Mouse (Mus musculus): ENCODE data around the gene Rasgef1b. TPM values are rescaled to one million over a fixed set of nuclear protein-coding genes. Genes with fewer than 3 reads are reported as not detected.

The Rasgef1b gene
- polyA plus RNA-seq, 1 experiment from 2014 or later, result 83.7 TPM

DNA sequence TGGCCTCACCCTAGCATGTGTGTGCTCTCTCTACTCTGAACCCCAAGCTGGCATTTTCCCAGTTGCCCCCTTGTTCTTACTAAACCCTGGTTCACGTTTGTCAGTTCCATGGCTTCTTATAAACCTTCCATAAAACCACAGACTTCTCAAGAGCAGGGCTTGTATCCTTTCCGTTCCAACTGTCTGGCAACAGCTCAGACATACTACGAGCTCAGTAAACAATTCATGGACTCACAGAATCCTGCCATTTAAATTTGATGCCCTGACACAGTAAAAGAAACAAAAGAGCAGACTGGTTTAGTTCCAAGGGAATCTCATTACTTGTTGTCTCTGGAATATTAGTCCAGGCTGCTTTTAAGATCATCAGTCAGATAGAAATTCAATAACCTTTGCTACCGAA is 277.9 kb downstream of the Rasgef1b start:
- Histone ChIP-seq H3K9ac (replicated peaks; ENCODE audit: low read depth, low read length) (no peak overlapping the region), H3K4me3 (ENCODE audit: low read depth, low read length) (no peak overlapping the region), H3K4me1 (ENCODE audit: control insufficient read depth, insufficient read depth, low read length) (no peaks in the 10 kb centered on the region), H3K27me3 (ENCODE audit: control insufficient read depth, insufficient read depth, low read length) (no peaks in the 10 kb centered on the region), H3K9me3 (ENCODE audit: control insufficient read depth, low read length) (no peaks in the 10 kb centered on the region), H3K4me2 (ENCODE audit: low read depth, low read length) (no peak overlapping the region), H3K36me3 (ENCODE audit: control insufficient read depth, insufficient read depth, low read length) (no peaks in the 10 kb centered on the region), H3K27ac (ENCODE audit: low read depth, low read length) (no peak overlapping the region)
- ATAC-seq (ENCODE audit: low read depth), result no peak
- WGBS, result 57% methylated on average over 4 of the region's 4 CpGs

DNA sequence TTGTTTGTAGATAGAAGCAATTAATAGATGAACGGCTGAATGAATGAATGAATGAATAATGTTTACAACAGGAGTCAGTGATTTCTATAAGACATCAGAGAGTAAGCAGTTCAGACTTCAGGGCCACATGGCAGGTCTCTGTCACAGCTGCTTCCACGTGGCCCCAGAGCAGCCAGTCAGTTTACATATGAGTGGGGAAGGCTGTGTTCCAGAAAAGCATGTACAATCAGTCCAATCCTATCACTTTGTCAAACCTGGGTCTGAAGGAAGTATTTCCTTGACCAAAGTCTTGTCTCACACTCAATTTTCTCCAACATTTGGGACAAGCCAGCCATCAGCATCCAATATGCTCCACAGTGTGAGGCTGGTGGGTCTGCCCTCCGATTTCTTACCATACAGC is 278.4 kb downstream of the Rasgef1b start:
- ATAC-seq (ENCODE audit: low read depth), result no peak
- Histone ChIP-seq H3K9ac (replicated peaks; ENCODE audit: low read depth, low read length) (no peak overlapping the region), H3K36me3 (ENCODE audit: control insufficient read depth, insufficient read depth, low read length) (no peaks in the 10 kb centered on the region), H3K27ac (ENCODE audit: low read depth, low read length) (no peak overlapping the region), H3K27me3 (ENCODE audit: control insufficient read depth, insufficient read depth, low read length) (no peaks in the 10 kb centered on the region), H3K9me3 (ENCODE audit: control insufficient read depth, low read length) (no peaks in the 10 kb centered on the region), H3K4me3 (ENCODE audit: low read depth, low read length) (no peak overlapping the region), H3K4me2 (ENCODE audit: low read depth, low read length) (no peak overlapping the region), H3K4me1 (ENCODE audit: control insufficient read depth, insufficient read depth, low read length) (no peaks in the 10 kb centered on the region)
- WGBS, result 85% methylated on average over 3 of the region's 3 CpGs

DNA sequence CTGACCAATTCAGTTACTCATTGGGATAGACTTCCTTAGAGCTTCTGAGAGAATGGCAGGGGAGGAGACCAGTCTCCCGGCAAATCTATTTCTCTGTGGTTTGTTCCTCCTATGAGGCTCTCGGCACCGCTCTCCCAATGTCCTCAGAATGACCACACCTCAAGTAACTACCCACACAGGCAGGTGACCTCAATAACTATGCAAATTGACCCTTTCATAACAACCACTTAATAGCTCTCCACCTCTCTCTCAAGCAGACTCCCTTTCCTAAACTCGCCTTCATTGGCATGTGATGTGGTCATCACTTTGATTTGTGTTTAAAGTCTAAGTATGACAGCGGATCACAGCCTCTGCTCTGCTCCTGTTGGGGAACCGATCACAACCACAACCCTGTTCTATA is 281.4 kb downstream of the Rasgef1b start:
- H3K9ac ChIP-seq (replicated peaks; ENCODE audit: low read depth, low read length), result no peak overlapping the region

DNA sequence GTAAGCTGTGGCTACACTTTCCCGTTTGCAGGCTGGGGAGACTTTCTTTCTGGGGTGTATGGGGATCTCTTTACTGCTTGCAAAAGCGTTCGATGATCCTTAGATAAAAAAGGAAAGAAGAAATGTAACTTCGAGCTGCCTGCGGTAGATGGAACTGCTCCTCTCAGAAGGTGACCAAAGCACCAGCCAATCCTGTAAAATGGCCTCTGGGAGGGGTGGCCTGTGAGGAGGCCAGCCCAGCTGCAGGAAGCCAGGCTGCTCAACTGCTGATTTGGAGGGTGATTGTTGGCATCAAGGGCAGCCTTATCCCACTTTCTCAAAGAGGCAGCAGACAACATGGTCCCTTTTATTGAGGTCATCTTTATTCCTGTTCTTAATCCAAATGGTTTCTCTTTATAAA is 283.6 kb downstream of the Rasgef1b start:
- H3K9me3 ChIP-seq (ENCODE audit: control insufficient read depth, low read length), result no peaks in the 10 kb centered on the region
- H3K27ac ChIP-seq (ENCODE audit: low read depth, low read length), result no peak overlapping the region
- WGBS, result 84% methylated on average over 5 of the region's 5 CpGs
- H3K4me1 ChIP-seq (ENCODE audit: control insufficient read depth, insufficient read depth, low read length), result no peaks in the 10 kb centered on the region
- H3K4me3 ChIP-seq (ENCODE audit: low read depth, low read length), result no peak overlapping the region
- no peak for ATAC-seq (ENCODE audit: low read depth)
- no peaks in the 10 kb centered on the region for H3K36me3 ChIP-seq (ENCODE audit: control insufficient read depth, insufficient read depth, low read length)
- H3K9ac ChIP-seq (replicated peaks; ENCODE audit: low read depth, low read length), result no peak overlapping the region
- H3K4me2 ChIP-seq (ENCODE audit: low read depth, low read length), result no peak overlapping the region
- no peaks in the 10 kb centered on the region for H3K27me3 ChIP-seq (ENCODE audit: control insufficient read depth, insufficient read depth, low read length)

More for the DNA sequence above, 281.4 kb downstream of the Rasgef1b start:
- Histone ChIP-seq H3K4me2 (ENCODE audit: low read depth, low read length) (no peak overlapping the region), H3K36me3 (ENCODE audit: control insufficient read depth, insufficient read depth, low read length) (no peaks in the 10 kb centered on the region), H3K9me3 (ENCODE audit: control insufficient read depth, low read length) (no peaks in the 10 kb centered on the region), H3K4me3 (ENCODE audit: low read depth, low read length) (no peak overlapping the region), H3K27me3 (ENCODE audit: control insufficient read depth, insufficient read depth, low read length) (no peaks in the 10 kb centered on the region), H3K27ac (ENCODE audit: low read depth, low read length) (no peak overlapping the region), H3K4me1 (ENCODE audit: control insufficient read depth, insufficient read depth, low read length) (no peaks in the 10 kb centered on the region)
- no peak for ATAC-seq (ENCODE audit: low read depth)
- 90% methylated on average over 6 of the region's 6 CpGs for WGBS

DNA sequence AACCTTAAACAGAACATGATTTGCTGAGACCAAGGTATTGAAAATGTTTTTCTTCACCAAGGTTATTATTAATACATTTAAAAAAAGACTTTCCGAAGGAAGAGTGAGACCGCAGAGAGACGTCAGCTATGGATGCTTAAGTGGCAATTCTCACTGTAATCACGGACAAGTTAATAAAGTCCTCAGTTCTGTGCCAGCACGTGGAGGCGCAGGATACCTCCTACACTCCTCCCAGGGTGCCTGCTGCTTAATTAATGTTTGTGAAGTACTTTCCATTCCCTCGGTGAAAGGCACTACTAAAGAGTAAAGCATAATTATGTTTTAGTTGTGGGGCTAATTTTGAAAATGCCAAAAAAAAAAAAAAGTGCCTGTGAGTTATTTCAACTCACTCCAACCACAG is 284.1 kb downstream of the Rasgef1b start:
- ATAC-seq (ENCODE audit: low read depth), result no peak

DNA sequence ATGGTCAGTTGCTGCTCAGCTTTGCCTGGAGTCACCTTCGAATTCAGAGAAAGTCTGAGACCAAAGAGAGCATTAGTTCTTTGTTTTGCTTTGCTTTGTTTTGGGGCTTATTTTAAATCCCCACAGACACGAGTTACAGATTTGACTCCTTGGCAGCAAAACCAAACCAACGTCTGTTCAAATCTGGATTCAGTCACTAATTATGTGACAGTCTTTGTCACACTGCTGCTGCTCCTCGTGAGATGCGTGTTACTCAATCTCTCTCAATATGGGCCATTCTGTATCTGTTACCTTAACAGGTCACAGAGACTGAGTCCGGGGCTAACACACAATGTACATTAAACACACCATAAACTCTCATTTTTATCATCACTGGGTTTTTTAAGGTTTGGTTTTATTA is 288.8 kb downstream of the Rasgef1b start:
- Histone ChIP-seq H3K4me2 (ENCODE audit: low read depth, low read length) (no peak overlapping the region), H3K9ac (replicated peaks; ENCODE audit: low read depth, low read length) (no peak overlapping the region), H3K4me1 (ENCODE audit: control insufficient read depth, insufficient read depth, low read length) (no peaks in the 10 kb centered on the region), H3K9me3 (ENCODE audit: control insufficient read depth, low read length) (no peaks in the 10 kb centered on the region), H3K4me3 (ENCODE audit: low read depth, low read length) (no peak overlapping the region), H3K27ac (ENCODE audit: low read depth, low read length) (no peak overlapping the region), H3K36me3 (ENCODE audit: control insufficient read depth, insufficient read depth, low read length) (no peaks in the 10 kb centered on the region), H3K27me3 (ENCODE audit: control insufficient read depth, insufficient read depth, low read length) (no peaks in the 10 kb centered on the region)
- WGBS, result 68% methylated on average over 6 of the region's 6 CpGs
- no peak for ATAC-seq (ENCODE audit: low read depth)

More for the DNA sequence above, 284.1 kb downstream of the Rasgef1b start:
- 63% methylated on average over 7 of the region's 7 CpGs for WGBS
- Histone ChIP-seq H3K4me3 (ENCODE audit: low read depth, low read length) (no peak overlapping the region), H3K9me3 (ENCODE audit: control insufficient read depth, low read length) (no peaks in the 10 kb centered on the region), H3K9ac (replicated peaks; ENCODE audit: low read depth, low read length) (no peak overlapping the region), H3K27me3 (ENCODE audit: control insufficient read depth, insufficient read depth, low read length) (no peaks in the 10 kb centered on the region), H3K36me3 (ENCODE audit: control insufficient read depth, insufficient read depth, low read length) (no peaks in the 10 kb centered on the region), H3K4me1 (ENCODE audit: control insufficient read depth, insufficient read depth, low read length) (no peaks in the 10 kb centered on the region), H3K4me2 (ENCODE audit: low read depth, low read length) (no peak overlapping the region), H3K27ac (ENCODE audit: low read depth, low read length) (no peak overlapping the region)

DNA sequence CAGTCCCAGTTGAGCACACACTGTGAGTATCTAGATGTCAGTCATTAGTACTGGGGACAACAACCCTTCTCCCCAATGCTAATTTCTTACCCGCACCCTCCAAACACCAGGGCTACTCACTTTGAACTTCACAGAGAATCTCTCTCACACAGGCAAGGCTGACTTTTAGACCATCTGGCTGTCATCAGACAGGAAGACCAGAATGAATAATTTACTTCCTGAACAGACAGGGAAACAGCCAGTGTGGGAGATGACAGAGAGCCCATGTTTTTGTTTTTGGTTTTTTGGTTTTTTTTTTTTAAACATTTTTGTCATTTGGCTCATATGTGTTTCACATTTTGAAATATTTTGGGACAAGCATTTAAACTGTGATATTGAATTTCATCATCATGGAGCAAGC is 290.3 kb downstream of the Rasgef1b start:
- Histone ChIP-seq H3K4me3 (ENCODE audit: low read depth, low read length) (no peak overlapping the region), H3K9me3 (ENCODE audit: control insufficient read depth, low read length) (no peaks in the 10 kb centered on the region), H3K4me2 (ENCODE audit: low read depth, low read length) (no peak overlapping the region), H3K9ac (replicated peaks; ENCODE audit: low read depth, low read length) (no peak overlapping the region), H3K27ac (ENCODE audit: low read depth, low read length) (no peak overlapping the region), H3K36me3 (ENCODE audit: control insufficient read depth, insufficient read depth, low read length) (no peaks in the 10 kb centered on the region), H3K27me3 (ENCODE audit: control insufficient read depth, insufficient read depth, low read length) (no peaks in the 10 kb centered on the region), H3K4me1 (ENCODE audit: control insufficient read depth, insufficient read depth, low read length) (no peaks in the 10 kb centered on the region)
- no peak for ATAC-seq (ENCODE audit: low read depth)
- 78% methylated on average over 1 of the region's 1 CpGs for WGBS

DNA sequence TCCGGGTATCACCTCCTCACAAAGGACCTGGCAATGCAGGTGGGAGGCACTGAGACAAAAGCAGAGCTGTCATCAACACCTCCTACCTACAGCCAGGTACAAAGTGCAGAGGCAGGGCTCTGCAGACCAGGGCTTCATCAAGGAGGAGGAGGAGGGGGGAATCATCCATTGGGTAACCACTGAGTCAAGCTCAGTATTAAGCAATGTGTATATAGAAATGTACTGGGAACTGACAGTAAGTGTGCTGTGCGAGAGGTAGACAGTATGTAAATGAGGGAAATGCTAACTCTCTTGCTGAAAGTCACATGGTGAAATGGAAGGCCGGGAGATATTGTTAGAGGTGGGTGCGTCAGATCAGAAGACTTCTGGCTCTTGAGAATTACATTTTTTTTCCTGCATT is 294.6 kb downstream of the Rasgef1b start:
- Histone ChIP-seq H3K4me2 (ENCODE audit: low read depth, low read length) (no peak overlapping the region), H3K36me3 (ENCODE audit: control insufficient read depth, insufficient read depth, low read length) (no peaks in the 10 kb centered on the region), H3K4me1 (ENCODE audit: control insufficient read depth, insufficient read depth, low read length) (no peaks in the 10 kb centered on the region), H3K9ac (replicated peaks; ENCODE audit: low read depth, low read length) (no peak overlapping the region), H3K27ac (ENCODE audit: low read depth, low read length) (no peak overlapping the region), H3K4me3 (ENCODE audit: low read depth, low read length) (no peak overlapping the region), H3K27me3 (ENCODE audit: control insufficient read depth, insufficient read depth, low read length) (no peaks in the 10 kb centered on the region), H3K9me3 (ENCODE audit: control insufficient read depth, low read length) (no peaks in the 10 kb centered on the region)
- no peak for ATAC-seq (ENCODE audit: low read depth)
- WGBS, result 90% methylated on average over 4 of the region's 4 CpGs

DNA sequence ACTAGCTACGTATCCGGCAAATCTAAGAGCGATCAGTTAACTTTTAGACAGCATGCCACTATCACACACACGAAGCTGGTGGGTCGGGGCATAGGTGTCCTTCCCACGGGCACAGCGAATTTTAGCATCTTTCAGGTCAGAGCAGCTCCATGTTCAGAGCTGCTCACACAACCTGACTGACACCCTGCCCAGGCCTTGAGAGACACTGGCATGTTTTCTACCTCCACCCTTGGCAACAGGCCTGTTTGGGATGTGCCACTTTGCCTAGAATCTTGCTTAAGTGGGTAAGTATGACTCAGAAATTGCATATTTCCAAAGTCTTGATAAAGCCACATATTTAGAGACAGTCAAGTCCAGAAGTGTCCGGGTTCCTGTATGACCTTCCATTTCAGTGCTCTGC is 296.4 kb downstream of the Rasgef1b start:
- no peak overlapping the region for H3K9ac ChIP-seq (replicated peaks; ENCODE audit: low read depth, low read length)
- no peaks in the 10 kb centered on the region for H3K27me3 ChIP-seq (ENCODE audit: control insufficient read depth, insufficient read depth, low read length)
- H3K36me3 ChIP-seq (ENCODE audit: control insufficient read depth, insufficient read depth, low read length), result no peaks in the 10 kb centered on the region
- H3K9me3 ChIP-seq (ENCODE audit: control insufficient read depth, low read length), result no peaks in the 10 kb centered on the region
- WGBS, result 90% methylated on average over 8 of the region's 8 CpGs
- no peak overlapping the region for H3K4me3 ChIP-seq (ENCODE audit: low read depth, low read length)
- no peak for ATAC-seq (ENCODE audit: low read depth)
- no peak overlapping the region for H3K4me2 ChIP-seq (ENCODE audit: low read depth, low read length)
- H3K4me1 ChIP-seq (ENCODE audit: control insufficient read depth, insufficient read depth, low read length), result no peaks in the 10 kb centered on the region
- no peak overlapping the region for H3K27ac ChIP-seq (ENCODE audit: low read depth, low read length)

DNA sequence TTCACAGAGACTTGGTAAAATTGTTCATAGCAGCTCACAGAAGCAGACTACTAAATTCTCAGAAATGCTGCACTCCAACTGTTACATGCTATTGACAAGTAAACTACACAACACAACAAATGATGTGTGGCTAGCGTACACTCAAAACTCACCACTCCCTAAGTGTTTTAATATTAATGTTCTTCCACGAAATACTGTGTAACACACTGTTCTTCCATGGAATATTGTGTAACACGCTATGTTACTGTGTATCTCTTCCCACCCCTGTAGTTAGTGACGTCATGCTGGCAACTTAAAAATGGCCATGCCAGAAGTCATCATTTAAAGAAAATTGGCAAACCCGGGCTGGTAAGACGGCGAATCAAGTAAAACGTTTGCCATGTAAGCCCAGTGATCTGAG is 299.6 kb downstream of the Rasgef1b start:
- Histone ChIP-seq H3K36me3 (ENCODE audit: control insufficient read depth, insufficient read depth, low read length) (no peaks in the 10 kb centered on the region), H3K4me3 (ENCODE audit: low read depth, low read length) (no peak overlapping the region), H3K27ac (ENCODE audit: low read depth, low read length) (no peak overlapping the region), H3K9me3 (ENCODE audit: control insufficient read depth, low read length) (no peaks in the 10 kb centered on the region), H3K27me3 (ENCODE audit: control insufficient read depth, insufficient read depth, low read length) (no peaks in the 10 kb centered on the region), H3K9ac (replicated peaks; ENCODE audit: low read depth, low read length) (no peak overlapping the region), H3K4me2 (ENCODE audit: low read depth, low read length) (no peak overlapping the region), H3K4me1 (ENCODE audit: control insufficient read depth, insufficient read depth, low read length) (no peaks in the 10 kb centered on the region)
- 90% methylated on average over 8 of the region's 8 CpGs for WGBS
- ATAC-seq (ENCODE audit: low read depth), result no peak

All from neural tube, embryonic 14.5 days (tissue).